Mouse (Mus musculus): ENCODE measurements around the gene Adamtsl4.
A peak's percentile ranks its signal among the peaks of the same experiment; 100 is the strongest.
"Not testable (repeated sequence)": the region's sequence is repeated elsewhere in the genome, so short reads cannot be mapped to it uniquely, and the experiment has no call there.

Adamtsl4 gene

GRCm38 (mm10) chr3:95676745-95677419, 10.8 kb downstream of the Adamtsl4 start:
- peak in 1 of 2 experiments; percentile 27 for DNase-seq (ENCODE audit: low spot score in 2 of 2)

- peak in 1 of 2 experiments; percentile 48 for DNase-seq (ENCODE audit: low spot score in 2 of 2)
Observed at GRCm38 (mm10) chr3:95675301-95676092, 12.2 kb downstream of the Adamtsl4 start.

- DNase-seq (ENCODE audit: low spot score in 2 of 2): no peak
Observed at GRCm38 (mm10) chr3:95674812-95675211, 12.9 kb downstream of the Adamtsl4 start.

- DNase-seq (ENCODE audit: low spot score in 2 of 2): no peak
Observed at GRCm38 (mm10) chr3:95674236-95674635, 13.5 kb downstream of the Adamtsl4 start.

GRCm38 (mm10) chr3:95673707-95674211, 14.0 kb downstream of the Adamtsl4 start:
- DNase-seq (ENCODE audit: low spot score in 2 of 2): no peak

- no peak for DNase-seq (ENCODE audit: low spot score in 2 of 2)
Observed at GRCm38 (mm10) chr3:95672861-95673706, 14.6 kb downstream of the Adamtsl4 start.

- no peak for DNase-seq (ENCODE audit: low spot score in 2 of 2)
Observed at GRCm38 (mm10) chr3:95672461-95672860, 15.3 kb downstream of the Adamtsl4 start.

- DNase-seq (ENCODE audit: low spot score in 2 of 2): no peak
Observed at GRCm38 (mm10) chr3:95671201-95671600, 16.5 kb downstream of the Adamtsl4 start.

- DNase-seq (ENCODE audit: low spot score in 2 of 2): not testable (repeated sequence)
Observed at GRCm38 (mm10) chr3:95670419-95670818, 17.3 kb downstream of the Adamtsl4 start.

- no peak for DNase-seq (ENCODE audit: low spot score in 2 of 2)
Observed at GRCm38 (mm10) chr3:95669309-95669665, 18.4 kb downstream of the Adamtsl4 start.

GRCm38 (mm10) chr3:95668589-95669308, 19.0 kb downstream of the Adamtsl4 start:
- no peak for DNase-seq (ENCODE audit: low spot score in 2 of 2)

- DNase-seq (ENCODE audit: low spot score in 2 of 2): no peak
Observed at GRCm38 (mm10) chr3:95668026-95668425, 19.7 kb downstream of the Adamtsl4 start.

- no peak for DNase-seq (ENCODE audit: low spot score in 2 of 2)
Observed at GRCm38 (mm10) chr3:95667521-95667920, 20.2 kb downstream of the Adamtsl4 start.

- no peak for DNase-seq (ENCODE audit: low spot score in 2 of 2)
Observed at GRCm38 (mm10) chr3:95666124-95666844, 21.4 kb downstream of the Adamtsl4 start.

- no peak for DNase-seq (ENCODE audit: low spot score in 2 of 2)
Observed at GRCm38 (mm10) chr3:95664940-95665352, 22.8 kb downstream of the Adamtsl4 start.

GRCm38 (mm10) chr3:95663969-95664608, 23.6 kb downstream of the Adamtsl4 start:
- DNase-seq (ENCODE audit: low spot score in 2 of 2): no peak

GRCm38 (mm10) chr3:95663486-95663885, 24.2 kb downstream of the Adamtsl4 start:
- no peak for DNase-seq (ENCODE audit: low spot score in 2 of 2)

GRCm38 (mm10) chr3:95662724-95663449, 24.8 kb downstream of the Adamtsl4 start:
- no peak for DNase-seq (ENCODE audit: low spot score in 2 of 2)

GRCm38 (mm10) chr3:95661945-95662715, 25.6 kb downstream of the Adamtsl4 start:
- no peak for DNase-seq (ENCODE audit: low spot score in 2 of 2)
